Mouse (Mus musculus) kidney, postnatal 25 days (tissue): ENCODE data around the gene Nfkb2.

ENCODE experiments used
- DNase-seq, 2 experiments: peaks; one replicate each; pipeline ENCODE4 v3.0.0; 2021; ENCODE audit warnings: mixed read lengths in 2 of 2

The Nfkb2 gene

DNA sequence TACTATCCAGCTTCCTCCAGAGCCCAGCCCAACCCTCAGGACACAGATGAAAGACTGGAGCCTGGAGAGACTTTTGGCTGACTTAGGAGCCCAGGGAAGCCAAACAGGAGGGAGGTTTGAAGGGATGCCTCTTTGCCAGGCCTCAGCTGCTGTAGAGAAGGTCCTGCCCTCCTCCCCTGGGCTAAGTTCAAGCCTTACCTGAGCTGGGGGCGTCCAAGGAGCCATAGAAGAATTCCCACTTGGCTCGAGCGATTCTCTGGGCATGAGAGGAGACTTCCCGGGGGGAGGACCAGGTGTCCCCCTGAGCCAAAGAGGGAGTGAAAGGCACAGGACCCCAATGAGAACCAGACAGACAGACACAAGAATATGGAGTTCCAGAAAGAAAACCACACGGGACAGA, 19.6 kb downstream of the Nfkb2 start:
- no peak for DNase-seq

- no peak for DNase-seq
These were observed 20.2 kb downstream of the Nfkb2 start for GRCm38 (mm10) chr19:46324366-46324765.

DNA sequence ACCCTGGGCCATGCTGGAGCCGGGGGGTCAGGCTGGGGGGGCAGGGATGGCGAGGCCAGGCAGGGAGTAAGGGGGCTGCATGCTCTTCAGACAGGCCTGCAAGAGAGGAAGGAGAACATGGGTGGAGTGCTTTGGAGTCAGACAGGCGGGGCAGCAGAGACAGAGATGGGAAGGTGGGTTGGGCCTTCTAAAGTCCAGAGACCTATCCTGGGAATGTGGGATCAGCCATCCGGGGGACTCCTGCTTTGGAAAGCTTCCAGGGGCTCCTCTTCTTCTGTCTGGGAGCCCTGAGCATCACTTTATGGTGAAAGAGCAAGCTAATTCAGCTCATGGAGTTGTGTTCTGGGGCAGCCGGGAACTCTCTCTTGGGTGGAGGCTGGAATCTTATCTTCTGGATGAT, 20.8 kb downstream of the Nfkb2 start:
- DNase-seq, result no peak

DNA sequence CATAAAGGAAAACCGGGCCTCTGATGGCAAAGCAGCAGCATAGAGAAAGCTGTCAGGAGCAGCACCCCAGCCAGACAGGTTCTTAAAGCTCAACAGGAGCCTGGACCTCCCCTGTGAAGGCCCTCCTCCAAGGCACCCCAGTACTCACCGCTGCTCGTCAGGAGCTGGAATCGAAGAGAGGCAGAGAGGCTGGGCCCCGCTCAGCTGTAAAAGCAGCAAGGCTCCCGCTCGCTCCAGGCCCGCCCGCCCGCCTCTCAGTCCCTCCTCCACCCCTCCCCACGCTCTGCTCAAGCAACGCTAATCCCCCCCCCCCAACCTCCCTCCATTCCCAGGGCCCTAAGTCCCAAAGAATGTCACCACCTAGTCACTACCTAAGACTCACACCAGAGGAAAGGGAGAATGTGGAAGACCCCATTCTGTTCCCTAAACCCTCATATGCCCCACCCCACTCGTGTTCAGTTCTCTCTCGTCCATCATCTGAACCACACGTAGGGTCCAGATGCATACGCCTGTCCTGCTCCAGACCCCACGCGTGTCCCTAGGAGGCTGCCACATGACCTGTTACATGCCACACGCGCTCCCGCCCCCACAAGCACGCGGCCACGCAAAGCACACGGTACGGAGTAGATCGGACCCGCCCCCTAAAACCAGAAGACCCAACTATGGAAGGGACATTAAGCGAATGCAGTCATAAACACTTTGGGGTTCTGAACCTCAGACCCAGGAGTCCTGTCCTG, 22.1 kb downstream of the Nfkb2 start:
- DNase-seq, result no peak

- peak; percentile 56 to 70 for DNase-seq
These were observed 22.7 kb downstream of the Nfkb2 start, which contains the start of gene Psd for GRCm38 (mm10) chr19:46326756-46327305. TSS of gene Psd (minus strand) at chr19:46327156.

GRCm38 (mm10) chr19:46327531-46328064, 23.5 kb downstream of the Nfkb2 start:
- DNase-seq, result peak; percentile 15 to 59

- peak; percentile 96 to 98 for DNase-seq
These were observed 24.2 kb downstream of the Nfkb2 start, which contains the start of gene Fbxl15 for GRCm38 (mm10) chr19:46328081-46329030. TSS of gene Fbxl15 (plus strand) at chr19:46328184.

GRCm38 (mm10) chr19:46329031-46329641, 25.0 kb downstream of the Nfkb2 start:
- DNase-seq, result peak; percentile 24 to 70

DNA sequence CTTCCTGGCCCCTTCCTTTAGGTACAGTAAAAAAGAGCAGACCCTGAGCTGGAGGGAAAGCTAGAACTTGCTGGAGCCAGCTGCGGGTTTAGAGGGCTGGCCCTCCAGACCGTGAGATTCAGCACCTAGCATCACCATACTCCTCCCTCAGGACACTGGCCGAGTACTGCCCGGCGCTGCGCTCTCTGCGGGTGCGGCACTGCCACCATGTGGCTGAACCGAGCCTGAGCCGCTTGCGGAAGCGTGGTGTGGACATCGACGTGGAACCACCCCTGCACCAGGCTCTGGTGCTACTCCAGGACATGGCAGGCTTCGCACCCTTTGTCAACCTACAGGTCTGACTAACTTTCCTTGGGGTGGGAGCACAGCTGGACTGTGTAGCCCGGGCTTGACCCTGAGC, 25.8 kb downstream of the Nfkb2 start:
- peak; percentile 87 to 91 for DNase-seq

GRCm38 (mm10) chr19:46330696-46331095, 26.6 kb downstream of the Nfkb2 start:
- DNase-seq, result no peak

- DNase-seq, result no peak
These were observed 27.2 kb downstream of the Nfkb2 start for GRCm38 (mm10) chr19:46331326-46331725.

DNA sequence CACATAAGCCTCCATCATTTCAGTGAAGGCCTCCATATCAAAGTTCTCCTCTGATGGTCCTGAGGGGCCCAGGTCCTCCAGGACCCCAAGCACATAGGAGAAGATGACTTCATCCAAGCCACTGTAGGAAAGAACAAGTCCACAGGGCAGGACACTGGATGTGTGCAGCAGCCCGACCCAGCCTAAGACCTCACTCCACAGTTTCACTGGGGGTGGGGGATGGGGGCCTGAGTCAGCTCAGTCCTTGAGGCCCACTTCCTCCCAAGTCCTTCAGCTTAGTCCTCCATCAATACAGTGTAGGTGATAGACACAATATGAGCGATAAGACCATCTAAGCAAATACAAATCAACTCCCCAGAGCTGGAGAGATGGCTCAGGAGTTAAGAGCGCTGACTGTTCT, 27.8 kb downstream of the Nfkb2 start:
- no peak for DNase-seq

- no peak for DNase-seq
These were observed 28.7 kb downstream of the Nfkb2 start for GRCm38 (mm10) chr19:46332721-46333339.

GRCm38 (mm10) chr19:46333906-46334305, 29.8 kb downstream of the Nfkb2 start:
- DNase-seq, result no peak

DNA sequence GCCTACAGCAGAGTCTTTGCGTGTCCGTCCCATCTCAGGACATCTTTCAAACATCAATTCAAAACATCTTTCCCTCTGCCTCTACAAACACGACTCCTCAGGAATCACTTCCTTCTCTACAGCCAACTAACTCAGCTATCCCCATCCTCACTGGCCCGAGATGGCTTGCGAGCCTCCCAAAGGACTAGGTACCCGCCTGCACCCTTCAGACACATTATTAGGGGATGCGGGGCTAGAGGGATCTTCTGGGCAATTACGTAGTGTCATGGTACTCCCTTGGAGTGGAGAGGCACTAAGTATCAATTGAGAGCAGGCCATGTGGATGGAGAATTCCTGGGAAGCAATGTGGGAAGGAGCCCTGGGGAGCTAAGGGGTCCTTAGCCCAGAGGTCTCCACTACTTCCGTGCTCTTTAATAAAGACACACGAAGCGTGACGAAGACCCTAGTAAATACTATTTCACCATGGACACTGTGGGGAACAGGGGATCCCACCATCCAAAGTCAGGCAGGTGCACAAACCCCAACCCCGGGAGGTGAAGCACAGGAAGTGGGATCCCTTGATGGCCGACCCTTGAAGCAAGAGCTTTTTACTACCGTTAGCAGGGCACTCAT, 33.7 kb downstream of the Nfkb2 start:
- no peak for DNase-seq

DNA sequence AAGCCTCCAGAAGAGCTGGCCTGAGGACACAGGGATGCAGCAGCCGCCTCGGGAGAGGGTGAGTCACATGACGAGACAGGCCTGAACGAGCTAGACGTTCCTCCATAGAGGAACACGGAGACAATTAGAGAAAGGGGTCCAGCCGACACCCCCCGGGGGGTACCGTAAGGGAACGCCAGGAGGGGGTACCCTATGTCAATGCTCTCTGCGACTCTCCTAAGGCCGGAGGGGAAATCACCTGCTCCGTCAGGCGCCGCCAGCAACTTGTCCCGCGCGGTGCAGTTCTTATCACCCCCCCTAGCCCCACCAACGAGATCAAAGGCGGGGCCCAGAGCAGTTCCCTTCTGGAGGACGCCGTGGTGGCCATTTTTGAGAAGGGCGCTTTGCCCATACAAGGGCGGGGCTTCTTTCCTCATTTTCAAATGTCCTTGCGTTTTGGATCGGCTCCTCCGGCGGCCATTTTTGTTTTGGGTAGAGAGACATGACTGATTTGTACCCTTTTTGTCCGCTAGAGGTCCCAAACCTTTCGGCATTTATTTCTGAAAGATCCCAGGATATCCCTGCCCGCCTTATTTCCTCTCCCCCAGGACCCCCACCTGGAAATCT, 34.3 kb downstream of the Nfkb2 start, which contains the start of gene Cuedc2:
Cuedc2 (minus strand) TSS at position 372 of the 606 bp plus-strand sequence.
- DNase-seq, result peak; percentile 96 to 98

GRCm38 (mm10) chr19:46338942-46339286, 34.8 kb downstream of the Nfkb2 start:
- no peak for DNase-seq

DNA sequence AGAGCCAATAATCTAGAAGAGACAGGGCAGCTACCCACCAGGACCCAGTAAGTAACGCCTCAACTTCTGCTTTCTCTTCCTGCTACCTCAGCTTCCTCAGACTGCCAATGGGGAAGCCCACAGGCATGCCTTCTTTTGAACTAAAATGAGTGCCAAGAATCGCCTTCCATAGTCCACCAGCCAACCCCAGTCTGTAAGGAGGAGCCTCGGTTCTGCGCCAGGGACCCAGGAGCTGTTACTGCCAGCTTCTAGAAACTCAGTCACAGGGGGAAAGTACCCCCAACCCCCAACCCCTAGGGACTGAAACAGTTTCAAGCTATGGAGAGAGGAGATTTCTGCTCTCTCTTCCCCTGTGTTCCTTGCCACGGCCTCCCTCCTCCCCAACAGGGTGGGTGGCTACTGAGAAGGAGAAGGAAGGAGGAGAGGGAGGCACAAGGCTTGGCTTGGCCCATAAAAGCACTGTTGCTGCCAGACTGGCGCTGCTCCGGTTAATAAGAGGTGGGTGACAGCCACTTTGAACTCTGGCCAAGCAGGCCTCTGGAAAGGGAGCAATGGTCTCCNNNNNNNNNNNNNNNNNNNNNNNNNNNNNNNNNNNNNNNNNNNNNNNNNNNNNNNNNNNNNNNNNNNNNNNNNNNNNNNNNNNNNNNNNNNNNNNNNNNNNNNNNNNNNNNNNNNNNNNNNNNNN, 35.3 kb downstream of the Nfkb2 start:
- no peak for DNase-seq

- no peak for DNase-seq
These were observed 40.7 kb downstream of the Nfkb2 start for GRCm38 (mm10) chr19:46344710-46345419.

- DNase-seq, result no peak
These were observed 43.0 kb downstream of the Nfkb2 start for GRCm38 (mm10) chr19:46347146-46347545.
